Mouse (Mus musculus) cerebellum, postnatal 10 days (tissue): ENCODE data around the gene Cgas.
A peak's percentile ranks its signal among the peaks of the same experiment; 100 is the strongest.
"Not testable (repeated sequence)": the region's sequence is repeated elsewhere in the genome, so short reads cannot be mapped to it uniquely, and the experiment has no call there.

Experiments
- DNase-seq, 2 experiments: peaks; one replicate each; pipeline ENCODE4 v3.0.0; 2021; ENCODE audit warnings: mixed read lengths in 2 of 2

The Cgas gene

GRCm38 (mm10) chr9:78442579-78443392, at the start of gene Cgas:
TSS of gene Cgas (minus strand) at chr9:78443237.
- peak; percentile 26 to 32 for DNase-seq

- no peak for DNase-seq
Observed at GRCm38 (mm10) chr9:78492254-78492653, 49.2 kb upstream of the Cgas start.

- DNase-seq = no peak
Observed at GRCm38 (mm10) chr9:78491169-78491568, 48.1 kb upstream of the Cgas start.

- DNase-seq = peak; percentile 72 to 82
Observed at GRCm38 (mm10) chr9:78488890-78489420, 45.9 kb upstream of the Cgas start, which contains the start of gene Eef1a1. TSS of gene Eef1a1 (minus strand) at chr9:78489151.

DNA sequence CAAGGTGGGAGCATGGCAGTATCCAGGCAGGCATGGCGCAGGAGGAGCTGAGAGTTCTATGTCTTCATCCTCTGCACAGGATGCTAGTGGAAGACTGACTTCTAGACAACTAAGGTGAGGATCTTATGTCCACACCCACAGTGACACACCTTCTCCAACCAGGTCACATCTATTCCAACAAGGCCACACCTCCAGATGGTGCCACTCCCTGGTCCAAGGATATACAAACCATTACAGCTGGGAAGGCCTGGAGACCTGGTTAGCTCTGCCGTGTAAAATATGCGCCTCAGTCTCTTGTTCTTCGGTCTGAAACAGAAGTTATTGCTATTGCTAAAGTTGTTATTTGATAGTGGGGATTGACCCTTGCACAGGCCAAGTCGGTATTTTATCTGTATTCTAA, 45.0 kb upstream of the Cgas start:
- not testable (repeated sequence) for DNase-seq

DNA sequence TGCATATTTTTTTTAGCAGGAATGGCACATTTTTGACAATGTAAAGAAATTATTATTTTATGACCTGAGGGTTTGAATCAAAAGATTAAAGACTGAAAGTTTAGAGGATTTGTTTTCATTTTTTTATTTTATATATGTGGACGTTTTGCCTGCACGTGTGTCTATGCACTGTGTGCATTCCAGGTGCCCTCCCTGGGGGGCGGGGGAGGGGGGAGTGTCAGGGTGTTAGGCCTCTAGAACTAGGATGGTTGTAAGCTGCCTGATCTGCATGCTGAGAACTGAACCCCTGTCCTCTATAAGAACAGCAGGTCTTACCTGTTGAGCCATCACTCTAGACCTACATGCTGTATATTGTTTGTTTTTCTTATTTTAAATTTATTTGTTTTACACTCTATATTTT, 41.6 kb upstream of the Cgas start:
- DNase-seq = peak in 1 of 2 experiments; percentile 26

GRCm38 (mm10) chr9:78482386-78482785, 39.3 kb upstream of the Cgas start:
- no peak for DNase-seq

DNA sequence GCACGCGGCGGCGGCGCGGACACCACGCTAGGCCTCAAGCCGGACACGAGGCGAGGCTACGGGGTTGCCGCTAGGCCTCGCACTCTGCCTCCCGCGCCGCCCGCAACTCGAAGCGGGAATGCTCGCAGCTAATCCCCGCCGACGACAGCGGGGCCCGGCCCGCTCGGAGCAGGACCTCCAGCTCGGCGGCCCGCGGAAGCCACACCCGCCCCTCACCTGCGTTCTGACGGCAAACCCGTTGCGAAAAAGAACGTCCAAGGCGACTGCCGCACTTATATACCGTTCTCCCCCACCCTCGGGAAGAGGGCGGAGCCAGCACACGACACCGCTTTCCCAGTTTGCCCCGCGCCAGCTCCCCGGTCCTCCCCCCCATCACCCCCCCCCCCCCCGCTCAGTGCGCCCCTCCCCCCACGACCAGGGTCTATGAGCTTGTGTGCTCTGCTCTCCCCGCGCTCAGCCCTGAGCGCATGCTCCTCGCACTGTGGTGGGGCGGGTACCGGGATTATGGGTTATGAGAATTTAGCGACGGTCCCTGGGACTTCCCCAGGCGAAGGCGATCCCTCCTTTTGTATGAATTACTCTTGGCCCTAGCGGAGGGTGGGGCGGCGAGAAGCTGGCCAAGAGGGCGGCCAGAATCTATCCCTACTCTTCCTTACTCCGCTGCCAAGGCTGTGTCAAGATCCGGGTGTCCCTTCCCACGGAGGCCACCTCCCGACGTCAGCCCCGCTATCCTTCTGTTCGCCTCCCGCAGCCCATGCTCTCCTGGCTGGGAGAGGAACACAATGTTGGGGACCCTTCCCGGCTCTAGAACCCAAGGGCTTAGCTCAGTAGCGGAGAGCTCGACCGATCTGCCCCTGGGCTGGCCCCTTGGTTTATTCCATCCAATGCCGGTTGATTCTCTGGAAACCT, 38.6 kb upstream of the Cgas start:
- DNase-seq = peak; percentile 98

- peak; percentile 86 to 89 for DNase-seq
Observed at GRCm38 (mm10) chr9:78480706-78481358, 37.8 kb upstream of the Cgas start.

DNA sequence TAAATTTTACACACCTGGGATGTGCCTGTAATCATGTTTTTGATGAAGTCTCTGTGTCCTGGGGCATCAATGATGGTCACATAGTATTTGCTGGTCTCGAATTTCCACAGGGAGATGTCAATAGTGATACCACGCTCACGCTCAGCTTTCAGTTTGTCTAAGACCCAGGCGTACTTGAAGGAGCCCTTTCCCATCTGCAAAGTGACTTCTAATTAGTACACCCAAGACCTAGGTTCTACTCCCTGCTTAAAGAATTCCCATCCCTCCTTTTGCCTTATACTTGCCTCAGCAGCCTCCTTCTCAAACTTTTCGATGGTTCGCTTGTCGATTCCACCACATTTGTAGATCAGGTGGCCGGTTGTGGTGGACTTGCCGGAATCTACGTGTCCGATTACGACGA, 37.2 kb upstream of the Cgas start:
- DNase-seq = not testable (repeated sequence)

- not testable (repeated sequence) for DNase-seq
Observed at GRCm38 (mm10) chr9:78479308-78479707, 36.3 kb upstream of the Cgas start.

GRCm38 (mm10) chr9:78478009-78478605, 35.1 kb upstream of the Cgas start:
- DNase-seq = not testable (repeated sequence)

DNA sequence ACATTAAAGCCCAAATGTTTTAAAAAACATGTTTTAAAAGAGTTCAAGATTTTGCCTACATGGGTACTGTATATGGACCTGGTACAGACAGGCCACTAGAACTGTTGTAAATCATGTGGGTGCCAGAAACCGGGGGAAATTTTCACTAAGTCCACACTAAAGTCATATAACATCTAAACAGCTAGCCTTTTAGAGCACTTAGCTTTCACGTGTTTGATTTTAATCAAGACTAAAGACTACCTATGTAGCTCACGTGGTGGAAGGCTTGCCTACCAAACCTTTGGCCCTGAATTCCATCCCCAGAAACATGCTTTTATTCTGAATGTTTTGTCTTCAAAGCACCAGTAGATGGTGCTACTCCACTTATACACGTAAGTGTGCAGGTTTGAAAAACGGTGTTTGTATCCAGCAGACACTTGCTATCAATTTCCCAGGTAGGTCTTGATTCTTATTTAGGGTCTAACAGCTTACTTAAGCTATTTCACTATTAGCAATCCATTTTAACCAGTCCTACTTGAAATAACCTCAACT, 34.0 kb upstream of the Cgas start:
- DNase-seq = peak; percentile 24 to 65

DNA sequence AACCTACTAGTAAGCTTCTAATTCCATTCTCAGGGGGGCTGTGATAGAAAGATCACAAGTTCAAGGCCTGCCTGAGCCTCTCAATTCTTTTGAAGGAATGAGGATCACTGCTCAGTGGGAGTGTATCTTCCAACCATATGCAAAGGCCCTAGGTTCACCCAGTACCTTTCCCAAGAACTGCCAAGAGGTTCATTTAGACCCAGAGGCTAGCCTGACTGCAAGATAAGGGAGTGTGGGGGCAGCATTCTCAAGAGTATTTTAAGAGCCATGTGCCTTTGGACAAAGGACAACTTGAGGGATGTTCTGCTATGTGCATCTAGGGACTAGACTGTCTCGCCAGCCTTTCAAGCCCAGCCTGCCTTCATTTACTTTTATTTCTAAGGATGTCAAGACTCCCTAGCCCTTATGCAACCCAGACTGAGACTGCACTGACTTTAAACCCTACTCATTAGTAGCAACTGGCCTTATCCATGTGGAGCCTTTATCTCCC, 33.5 kb upstream of the Cgas start:
- DNase-seq = peak in 1 of 2 experiments; percentile 17

- DNase-seq = no peak
Observed at GRCm38 (mm10) chr9:78475873-78476272, 32.8 kb upstream of the Cgas start.

GRCm38 (mm10) chr9:78475383-78475780, 32.3 kb upstream of the Cgas start:
- DNase-seq = no peak

- DNase-seq = no peak
Observed at GRCm38 (mm10) chr9:78474771-78475382, 31.8 kb upstream of the Cgas start.

- no peak for DNase-seq
Observed at GRCm38 (mm10) chr9:78474270-78474669, 31.2 kb upstream of the Cgas start.

- peak; percentile 62 to 66 for DNase-seq
Observed at GRCm38 (mm10) chr9:78473588-78473987, 30.6 kb upstream of the Cgas start.

DNA sequence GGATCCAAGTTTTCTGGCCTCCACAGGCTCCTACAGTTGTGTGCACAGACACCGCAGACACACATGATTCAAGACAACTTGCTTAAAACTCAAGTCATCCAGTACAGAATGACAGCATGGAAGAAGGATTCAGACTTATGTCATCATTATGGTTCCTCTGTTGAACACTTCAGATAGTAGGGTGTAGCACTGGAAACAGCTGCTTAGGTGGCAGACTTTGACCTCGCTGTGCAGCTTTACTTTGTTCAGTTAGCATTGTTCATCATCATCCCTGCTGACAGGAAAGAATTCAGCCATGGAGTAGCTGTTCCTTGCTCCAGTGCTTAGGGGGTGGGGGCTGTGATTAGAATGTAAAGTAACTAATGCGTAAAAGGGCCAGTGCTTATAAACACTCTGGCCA, 22.7 kb upstream of the Cgas start:
- DNase-seq = no peak

- no peak for DNase-seq
Observed at GRCm38 (mm10) chr9:78463337-78463736, 20.3 kb upstream of the Cgas start.
